Comparison of ENCODE assay signal across 1 mouse cellular context in the genomic region with DNA sequence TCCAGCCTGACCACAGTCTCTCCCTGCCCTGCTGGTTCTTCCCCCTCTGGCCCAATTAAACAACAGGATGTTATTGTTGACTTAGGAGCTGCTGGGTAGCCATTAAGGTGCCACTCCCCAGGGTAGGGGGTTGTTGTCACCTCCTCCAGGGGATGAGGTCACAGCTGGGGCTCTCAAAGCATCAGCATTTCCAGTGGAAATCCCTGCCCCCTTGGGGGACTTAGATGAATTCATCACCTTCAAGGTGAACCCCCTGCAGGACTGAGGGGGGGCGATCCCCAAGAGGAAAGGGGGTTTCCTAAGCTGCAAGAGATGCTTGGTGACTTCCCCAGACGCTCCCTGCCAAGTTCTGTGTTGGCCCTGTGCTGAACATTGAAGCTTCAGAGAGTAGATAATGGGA.
A peak's percentile ranks its signal among the peaks of the same experiment; 100 is the strongest.
TF ChIP-seq lines count a peak whose summit lies in the region.

No protein-coding gene starts in this region.

TF ChIP-seq in CH12.LX, 34 proteins besides CTCF, POLR2A, EP300 and RAD21 (continued from another document):
- TF ChIP-seq IRF4 (IDR thresholded peaks at IDR 0.05; ENCODE audit: low read depth, low read length) (peak; percentile 79), SIN3A (IDR thresholded peaks at IDR 0.05; ENCODE audit: low read length) (peak; percentile 86; the same call in 1 of the 2 replicates), JUND (conservative IDR thresholded peaks at IDR 0.05; ENCODE audit: low read depth, low read length) (0 out of 2 replicates have a peak, but pooled peaks have one; percentile 19), MAZ (IDR thresholded peaks at IDR 0.05; ENCODE audit: low read depth, low read length) (peak; percentile 92), TBP (conservative IDR thresholded peaks at IDR 0.05; ENCODE audit: low read depth, low read length) (0 out of 2 replicates have a peak, but pooled peaks have one; percentile 10), NRF1 (IDR thresholded peaks at IDR 0.05; ENCODE audit: low read depth, low read length) (no peak), SMC3 (IDR thresholded peaks at IDR 0.05; ENCODE audit: low read depth, low read length) (no peak), CHD1 (IDR thresholded peaks at IDR 0.05; ENCODE audit: low read depth, low read length) (no peak), USF1 (IDR thresholded peaks at IDR 0.05; ENCODE audit: low read depth, low read length) (no peak), ELF1 (IDR thresholded peaks at IDR 0.05; ENCODE audit: low read depth, low read length) (0 out of 2 replicates have a peak, but pooled peaks have one; percentile 31), ETS1 (conservative IDR thresholded peaks at IDR 0.05; ENCODE audit: low read depth, low read length) (peak; percentile 100), JUN (IDR thresholded peaks at IDR 0.05; ENCODE audit: insufficient read depth, low read depth, low read length) (peak; percentile 51; the same call in 1 of the 2 replicates), RCOR1 (conservative IDR thresholded peaks at IDR 0.05; ENCODE audit: low read depth, low read length) (no peak), HCFC1 (IDR thresholded peaks at IDR 0.05; ENCODE audit: low read depth, low read length) (no peak), MXI1 (IDR thresholded peaks at IDR 0.05; ENCODE audit: low read depth, low read length) (0 out of 2 replicates have a peak, but pooled peaks have one; percentile 40), GABPA (IDR thresholded peaks at IDR 0.05; ENCODE audit: insufficient replicate concordance, low read depth, low read length) (no peak), ZKSCAN1 (IDR thresholded peaks at IDR 0.05; ENCODE audit: borderline replicate concordance, low read depth, low read length) (no peak), E2F4 (IDR thresholded peaks at IDR 0.05; ENCODE audit: insufficient replicate concordance, low read depth, low read length) (no peak), BHLHE40 (IDR thresholded peaks at IDR 0.05; ENCODE audit: low read depth, low read length) (peak; percentile 74), ZC3H11A (IDR thresholded peaks at IDR 0.05; ENCODE audit: low read depth, low read length) (no peak), ZMIZ1 (IDR thresholded peaks at IDR 0.05; ENCODE audit: low read depth, low read length) (peak; percentile 44), MAFK (IDR thresholded peaks at IDR 0.05; ENCODE audit: insufficient replicate concordance, low read length) (no peak; the same call in 1 of the 2 replicates), MAX (IDR thresholded peaks at IDR 0.05; ENCODE audit: low read length) (no peak)
